Comparison of ENCODE assay signal across 15 mouse cellular contexts in genomic region chr7:27735457-27735856, GRCm38 (mm10). TPM values are rescaled to one million over a fixed set of nuclear protein-coding genes. Genes with fewer than 3 reads are reported as not detected.
A peak's percentile ranks its signal among the peaks of the same experiment; 100 is the strongest.
DNase-seq lines count a peak whose midpoint lies in the region; ATAC-seq and TF ChIP-seq lines count a peak whose summit lies in the region.
"Had no signal": no experiment of that assay in that cellular context is flagged by ENCODE, and none has a peak within 500 bp of the region (broad histone marks: within the 10 kb centered on the region; RNA-seq: fewer than 3 reads in every experiment).

No protein-coding gene starts in this region.

- H3K36me3 ChIP-seq in forebrain, embryonic 13.5 days (ENCODE audit: poor library complexity, severe bottlenecking): peaks cover 26% of the 10 kb centered on the region
- peaks cover 21% of the 10 kb centered on the region for H3K36me3 ChIP-seq in hindbrain, postnatal 0 days (ENCODE audit: insufficient read depth, low read length)
- peaks cover 21% of the 10 kb centered on the region for H3K36me3 ChIP-seq in neural tube, embryonic 15.5 days
- peaks cover 21% of the 10 kb centered on the region for H3K36me3 ChIP-seq in kidney, embryonic 16.5 days (ENCODE audit: insufficient read depth, low read length)

- intact Hi-C loops in left cerebral cortex, postnatal 4 days (cut with DNase I): no loop called here

- peak overlapping the region; percentile 83 for H3K27ac ChIP-seq in forebrain, embryonic 13.5 days
- peak overlapping the region; percentile 58 for H3K27ac ChIP-seq in hindbrain, postnatal 0 days
- H3K27ac ChIP-seq in neural tube, embryonic 15.5 days (replicated peaks): peak overlapping the region; percentile 35
- H3K27ac ChIP-seq in kidney, embryonic 16.5 days (ENCODE audit: low read length): no peak overlapping the region
- H3K27ac ChIP-seq: heart, adult 2 months; kidney, postnatal 0 days; limb, embryonic 12.5 days; stomach, embryonic 15.5 days had no signal

- H3K4me2 ChIP-seq in forebrain, embryonic 13.5 days: peak overlapping the region; percentile 51
- peak overlapping the region; percentile 35 for H3K4me2 ChIP-seq in hindbrain, postnatal 0 days (ENCODE audit: low read depth, low read length)
- peak overlapping the region; percentile 38 for H3K4me2 ChIP-seq in neural tube, embryonic 15.5 days
- H3K4me2 ChIP-seq in kidney, embryonic 16.5 days (replicated peaks; ENCODE audit: low read depth, low read length): no peak overlapping the region
- H3K4me2 ChIP-seq: limb, embryonic 12.5 days; stomach, embryonic 15.5 days had no signal

- WGBS in forebrain, embryonic 13.5 days: 6% methylated on average over 5 of the region's 5 CpGs
- 15% methylated on average over 5 of the region's 5 CpGs for WGBS in hindbrain, postnatal 0 days
- 12% methylated on average over 5 of the region's 5 CpGs for WGBS in neural tube, embryonic 15.5 days
- 88% methylated on average over 5 of the region's 5 CpGs for WGBS in kidney, embryonic 16.5 days

- 0 out of 2 replicates have a peak, but pooled peaks have one; percentile 27 for ATAC-seq in forebrain, embryonic 13.5 days
- no peak for ATAC-seq in hindbrain, postnatal 0 days
- no peak for ATAC-seq in neural tube, embryonic 15.5 days (ENCODE audit: low FRiP score)
- ATAC-seq in kidney, embryonic 16.5 days (ENCODE audit: low FRiP score, low TSS enrichment): no peak

- peak overlapping the region; percentile 54 for H3K9ac ChIP-seq in forebrain, embryonic 13.5 days
- H3K9ac ChIP-seq in hindbrain, postnatal 0 days (replicated peaks; ENCODE audit: low read length): peak overlapping the region; percentile 21; the same call in 1 of the 2 replicates
- H3K9ac ChIP-seq in neural tube, embryonic 15.5 days (replicated peaks): no peak overlapping the region; the same call in 1 of the 2 replicates
- no peak overlapping the region for H3K9ac ChIP-seq in kidney, embryonic 16.5 days (replicated peaks; ENCODE audit: low read length)
- H3K9ac ChIP-seq: limb, embryonic 12.5 days; stomach, embryonic 15.5 days had no signal

- DNase-seq in embryo, embryonic 10 days (ENCODE audit: low spot score): peak; percentile 30
- DNase-seq in embryo, embryonic 9.5 days (ENCODE audit: extremely low spot score): no peak
- peak; percentile 47 for DNase-seq in hindbrain, postnatal 0 days (ENCODE audit: low spot score)
- DNase-seq in spleen, postnatal 14 days (ENCODE audit: low spot score in 2 of 2): no peak
- no peak for DNase-seq in left cerebral cortex, postnatal 4 days
- DNase-seq: heart, adult 2 months; lung, adult 2 months; right cerebral cortex, postnatal 25 days had no signal

- peak overlapping the region; percentile 12; the same call in 1 of the 2 replicates for H3K4me3 ChIP-seq in forebrain, embryonic 13.5 days
- H3K4me3 ChIP-seq in hindbrain, postnatal 0 days (ENCODE audit: low read length): 0 out of 2 replicates have a peak overlapping the region, but pooled peaks have one; percentile 2
- 0 out of 2 replicates have a peak overlapping the region, but pooled peaks have one; percentile 2 for H3K4me3 ChIP-seq in neural tube, embryonic 15.5 days (replicated peaks)
- H3K4me3 ChIP-seq in kidney, embryonic 16.5 days (ENCODE audit: low read length): no peak overlapping the region
- H3K4me3 ChIP-seq: heart, adult 2 months; limb, embryonic 12.5 days; stomach, embryonic 15.5 days had no signal

- TF ChIP-seq CTCF in hindbrain, postnatal 0 days (IDR thresholded peaks at IDR 0.05; ENCODE audit: low read depth): no peak

- no peaks in the 10 kb centered on the region for H3K9me3 ChIP-seq in forebrain, embryonic 13.5 days (replicated peaks)
- no peaks in the 10 kb centered on the region for H3K9me3 ChIP-seq in hindbrain, postnatal 0 days (ENCODE audit: low read length)
- no peaks in the 10 kb centered on the region for H3K9me3 ChIP-seq in neural tube, embryonic 15.5 days (replicated peaks)
- H3K9me3 ChIP-seq in kidney, embryonic 16.5 days (ENCODE audit: low read length): no peaks in the 10 kb centered on the region
- H3K9me3 ChIP-seq: G1E; stomach, embryonic 15.5 days had no signal

- H3K27me3 ChIP-seq in forebrain, embryonic 13.5 days: no peaks in the 10 kb centered on the region
- no peaks in the 10 kb centered on the region for H3K27me3 ChIP-seq in hindbrain, postnatal 0 days (ENCODE audit: insufficient read depth, low read length)
- no peaks in the 10 kb centered on the region for H3K27me3 ChIP-seq in neural tube, embryonic 15.5 days (replicated peaks)
- H3K27me3 ChIP-seq in kidney, embryonic 16.5 days (ENCODE audit: insufficient read depth, low read length): no peaks in the 10 kb centered on the region
- H3K27me3 ChIP-seq: limb, embryonic 12.5 days; stomach, embryonic 15.5 days had no signal

- peaks cover 37% of the 10 kb centered on the region for H3K4me1 ChIP-seq in forebrain, embryonic 13.5 days
- H3K4me1 ChIP-seq in hindbrain, postnatal 0 days (ENCODE audit: insufficient read depth, low read length): peaks cover 12% of the 10 kb centered on the region; the same call in 1 of the 2 replicates
- peaks cover 41% of the 10 kb centered on the region for H3K4me1 ChIP-seq in neural tube, embryonic 15.5 days
- peaks cover 8% of the 10 kb centered on the region for H3K4me1 ChIP-seq in kidney, embryonic 16.5 days (ENCODE audit: insufficient read depth, low read length)

RNA-seq across cellular contexts. Expression of gene Zfp60, which starts 4.3 kb away (rescaled TPM):
- 116 and 129 TPM in 2 replicates for polyA plus RNA-seq in forebrain, embryonic 13.5 days (2015; fragmentation: Nextera tagmentation; extraction: Ambion mirVana)
- 24.3 and 25.3 TPM in 2 replicates for total RNA-seq in hindbrain, postnatal 0 days (2014; rRNA removed)
- polyA plus RNA-seq in hindbrain, postnatal 0 days (2015; fragmentation: Nextera tagmentation; extraction: Ambion mirVana): 35.1 and 36.0 TPM in 2 replicates
- 81.5 and 89.4 TPM in 2 replicates for polyA plus RNA-seq in neural tube, embryonic 15.5 days (2015; fragmentation: Nextera tagmentation; extraction: Ambion mirVana)
- polyA plus RNA-seq in kidney, embryonic 16.5 days (2015; fragmentation: Nextera tagmentation; extraction: Ambion mirVana): 36.8 and 45.6 TPM in 2 replicates
- 10 to 100 TPM; 55.0 to 65.2 TPM for total RNA-seq in left cerebral cortex, postnatal 4 days (2021)

RNA-seq across cellular contexts. Expression of gene Zfp607b, which starts 46.3 kb away (rescaled TPM):
- 10.8 and 12.3 TPM in 2 replicates for polyA plus RNA-seq in forebrain, embryonic 13.5 days (2015; fragmentation: Nextera tagmentation; extraction: Ambion mirVana)
- 3.5 and 5.6 TPM in 2 replicates for total RNA-seq in hindbrain, postnatal 0 days (2014; rRNA removed)
- polyA plus RNA-seq in hindbrain, postnatal 0 days (2015; fragmentation: Nextera tagmentation; extraction: Ambion mirVana): 8.5 and 8.9 TPM in 2 replicates
- polyA plus RNA-seq in neural tube, embryonic 15.5 days (2015; fragmentation: Nextera tagmentation; extraction: Ambion mirVana): 10.1 and 10.7 TPM in 2 replicates
- 4.0 and 5.4 TPM in 2 replicates for polyA plus RNA-seq in kidney, embryonic 16.5 days (2015; fragmentation: Nextera tagmentation; extraction: Ambion mirVana)
- total RNA-seq in left cerebral cortex, postnatal 4 days (2021): 10 to 100 TPM; 10.1 to 11.4 TPM

Comparison
In these comparisons a context has a peak if more than half of its experiments do, and no peak if none do; other contexts are left out.
1. DNase-seq: peak in embryo, embryonic 10 days (single experiment) and hindbrain, postnatal 0 days (single experiment); none in embryo, embryonic 9.5 days (single experiment), spleen, postnatal 14 days (0 of 2) and left cerebral cortex, postnatal 4 days (single experiment).
2. H3K9ac ChIP-seq: peak in forebrain, embryonic 13.5 days (single experiment) and hindbrain, postnatal 0 days (single experiment); none in neural tube, embryonic 15.5 days (single experiment) and kidney, embryonic 16.5 days (single experiment).